Mouse (Mus musculus): Measurements from ENCODE around the gene Kcnip2.

- TF ChIP-seq CTCF (IDR thresholded peaks at IDR 0.05; ENCODE audit: extremely low read depth, insufficient read length, insufficient replicate concordance, low read depth, low read length) (no peak), POLR2A (IDR thresholded peaks at IDR 0.05; ENCODE audit: low read depth, low read length) (no peak)
Observed at GRCm38 (mm10) chr19:45843424-45843823, 27.6 kb upstream of the Kcnip2 start.
